Mouse (Mus musculus): ENCODE data around the gene Ogdh.
A peak's percentile ranks its signal among the peaks of the same experiment; 100 is the strongest.

The Ogdh gene

DNA sequence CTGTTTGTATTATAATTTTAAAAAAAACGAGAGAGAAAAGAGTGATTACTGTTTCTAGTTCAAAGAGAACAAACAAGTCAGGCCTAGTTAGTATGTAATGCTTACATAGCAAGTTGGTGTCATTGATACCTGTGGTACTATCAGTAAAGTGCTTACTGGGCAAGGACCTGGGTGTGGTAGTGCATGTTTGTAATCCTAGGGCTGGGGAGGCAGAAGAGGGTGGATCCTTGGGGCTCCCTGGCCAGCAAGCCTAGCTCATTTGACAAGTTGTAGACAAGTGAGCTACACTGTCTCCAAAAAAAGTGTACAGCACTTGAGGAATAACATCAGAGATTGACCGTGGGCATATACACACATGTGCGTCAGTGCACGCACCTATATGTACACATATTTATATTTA is 3.2 kb downstream of the Ogdh start:
- DNase-seq (ENCODE audit: low spot score in 2 of 2) = no peak

- no peak for DNase-seq (ENCODE audit: low spot score in 2 of 2)
Observed at GRCm38 (mm10) chr11:6296077-6296476, 4.6 kb downstream of the Ogdh start.

DNA sequence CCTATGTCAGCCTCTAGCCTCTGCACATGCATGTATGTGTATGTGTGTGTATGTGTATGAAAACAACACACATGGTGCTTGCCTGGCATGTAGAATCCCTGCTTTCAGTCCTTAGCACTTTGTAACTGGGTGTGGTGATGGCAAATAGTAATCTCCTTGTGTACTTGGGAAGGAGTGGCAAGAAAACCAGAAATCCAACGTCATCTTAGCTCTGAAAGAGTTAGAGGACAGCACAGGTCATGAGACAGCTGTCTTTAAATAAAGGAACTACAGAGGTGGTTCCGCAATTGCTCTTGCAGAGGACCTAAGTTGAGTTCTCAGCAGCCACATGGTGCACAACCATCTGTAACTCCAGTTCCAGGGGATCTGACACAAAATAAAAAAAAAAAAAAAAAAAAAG is 8.0 kb downstream of the Ogdh start:
- no peak for DNase-seq (ENCODE audit: low spot score in 2 of 2)

GRCm38 (mm10) chr11:6302793-6303192 is 11.4 kb downstream of the Ogdh start:
- DNase-seq (ENCODE audit: low spot score in 2 of 2) = no peak

- no peak for DNase-seq (ENCODE audit: low spot score in 2 of 2)
Observed at GRCm38 (mm10) chr11:6305943-6306430, 14.6 kb downstream of the Ogdh start.

DNA sequence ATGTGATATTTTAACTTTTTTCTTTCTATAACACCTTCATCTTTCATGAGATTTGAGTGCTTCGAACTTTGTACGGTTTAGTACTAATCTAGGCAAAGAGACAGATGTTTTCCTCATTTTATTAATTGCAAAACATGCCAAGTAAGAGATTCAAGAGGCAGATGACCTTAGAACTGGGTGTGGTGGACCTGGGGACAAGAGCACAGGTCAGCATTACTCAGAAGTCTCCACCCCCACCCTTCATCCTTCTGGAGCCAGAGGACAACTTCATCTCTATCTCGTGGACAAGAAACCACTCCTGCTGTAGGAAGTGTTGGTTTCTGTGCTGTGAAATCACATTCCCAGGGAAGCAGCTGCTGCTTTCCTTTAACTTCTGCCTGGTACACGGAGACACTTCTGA is 16.7 kb downstream of the Ogdh start:
- no peak for DNase-seq (ENCODE audit: low spot score in 2 of 2)

GRCm38 (mm10) chr11:6313874-6314406 is 22.5 kb downstream of the Ogdh start:
- no peak for DNase-seq (ENCODE audit: low spot score in 2 of 2)

DNA sequence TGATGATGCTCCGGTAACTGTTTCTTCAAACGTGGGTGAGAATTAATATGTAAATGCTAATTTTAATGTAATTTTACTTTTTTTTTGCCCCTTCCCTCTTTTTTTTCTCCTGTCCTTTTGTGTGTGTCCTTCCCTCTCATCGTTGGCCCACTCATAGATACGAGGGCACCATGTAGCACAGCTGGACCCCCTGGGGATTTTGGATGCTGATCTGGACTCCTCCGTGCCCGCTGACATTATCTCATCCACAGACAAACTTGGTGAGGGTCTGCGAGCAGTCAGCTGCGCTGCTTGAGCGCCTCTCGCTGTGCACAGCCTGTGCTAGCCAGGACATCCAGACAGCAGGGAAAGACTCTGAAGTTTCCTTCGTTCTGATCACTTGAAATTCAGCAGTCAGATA is 25.4 kb downstream of the Ogdh start:
- no peak for DNase-seq (ENCODE audit: low spot score in 2 of 2)

GRCm38 (mm10) chr11:6318559-6318958 is 27.1 kb downstream of the Ogdh start:
- DNase-seq (ENCODE audit: low spot score in 2 of 2) = no peak

DNA sequence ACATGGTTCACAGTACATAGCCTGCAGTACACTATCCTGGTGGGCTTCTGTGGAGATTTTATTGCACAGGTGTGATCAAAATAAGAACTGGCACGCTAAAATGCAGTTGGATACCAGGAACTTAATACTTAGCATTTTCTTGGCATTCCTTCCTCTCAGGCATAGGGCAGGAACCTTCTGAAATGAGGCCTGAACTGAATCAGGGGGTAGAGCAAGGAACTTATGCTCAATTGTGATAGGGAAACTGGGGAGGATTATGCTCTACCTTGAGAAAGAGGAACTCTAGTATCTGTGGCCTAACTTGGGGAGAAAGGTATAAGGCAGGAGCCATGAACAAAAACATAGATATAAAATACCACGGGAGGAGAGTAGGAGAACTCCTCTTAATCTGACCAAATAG is 27.9 kb downstream of the Ogdh start:
- no peak for DNase-seq (ENCODE audit: low spot score in 2 of 2)

- no peak for DNase-seq (ENCODE audit: low spot score in 2 of 2)
Observed at GRCm38 (mm10) chr11:6322086-6322485, 30.7 kb downstream of the Ogdh start.

DNA sequence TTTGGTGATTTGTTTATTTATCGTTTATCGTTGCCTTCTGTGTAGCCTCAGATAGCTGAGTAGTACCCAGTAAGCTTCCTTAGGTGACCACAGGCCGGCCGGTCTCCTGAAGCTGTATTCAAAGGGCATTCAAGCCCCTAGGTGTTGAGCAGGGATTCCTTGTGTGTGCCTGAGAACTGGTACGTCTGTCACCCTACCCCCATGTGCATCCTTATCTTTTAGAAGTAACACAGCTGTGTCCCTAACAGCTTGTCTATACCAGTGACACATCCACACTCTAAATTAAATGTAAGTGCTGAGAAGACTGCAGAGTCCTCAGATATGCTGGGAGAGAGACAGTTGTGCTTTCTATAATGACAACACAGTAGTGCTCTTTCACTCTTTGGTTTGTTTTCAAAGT is 31.9 kb downstream of the Ogdh start:
- DNase-seq (ENCODE audit: low spot score in 2 of 2) = no peak

DNA sequence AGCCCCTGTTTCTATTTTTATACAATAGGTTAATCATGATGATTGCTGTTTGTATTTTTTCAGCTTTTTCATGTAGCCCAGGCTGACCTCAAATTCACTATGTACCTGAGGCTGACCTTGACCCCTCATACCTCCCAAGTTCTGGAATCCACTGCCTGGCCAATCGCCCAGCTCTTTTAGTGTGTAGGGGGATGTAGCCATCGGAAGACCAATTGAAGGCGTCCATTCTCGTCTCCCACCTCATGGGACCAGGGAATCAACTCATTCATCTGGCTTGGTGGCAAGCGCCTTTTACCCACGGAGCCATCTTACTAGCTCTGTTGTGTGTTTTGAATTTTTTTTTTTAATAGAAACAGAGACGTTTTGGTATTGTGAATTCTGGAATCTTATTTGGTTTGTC is 39.8 kb downstream of the Ogdh start:
- no peak for DNase-seq (ENCODE audit: low spot score in 2 of 2)

DNA sequence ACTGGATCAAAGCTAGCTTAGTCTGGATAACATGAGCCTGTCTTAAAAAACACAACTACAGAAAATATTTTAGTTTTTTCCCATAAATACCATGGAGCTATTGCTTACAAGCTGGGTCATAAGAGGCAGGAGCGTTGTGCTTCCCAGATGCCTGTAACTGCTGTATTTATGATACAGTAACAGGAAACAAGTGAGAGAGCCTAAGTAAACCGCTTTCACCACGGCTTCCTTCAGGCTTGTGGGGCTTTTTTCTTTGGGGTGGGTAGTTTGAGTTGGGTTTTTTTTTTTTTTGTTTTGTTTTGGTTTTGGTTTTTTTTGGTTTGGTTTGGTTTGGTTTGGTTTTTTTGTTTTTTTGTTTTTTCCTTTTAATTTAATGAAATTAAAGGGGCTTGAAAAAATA is 41.2 kb downstream of the Ogdh start:
- DNase-seq (ENCODE audit: low spot score in 2 of 2) = no peak

DNA sequence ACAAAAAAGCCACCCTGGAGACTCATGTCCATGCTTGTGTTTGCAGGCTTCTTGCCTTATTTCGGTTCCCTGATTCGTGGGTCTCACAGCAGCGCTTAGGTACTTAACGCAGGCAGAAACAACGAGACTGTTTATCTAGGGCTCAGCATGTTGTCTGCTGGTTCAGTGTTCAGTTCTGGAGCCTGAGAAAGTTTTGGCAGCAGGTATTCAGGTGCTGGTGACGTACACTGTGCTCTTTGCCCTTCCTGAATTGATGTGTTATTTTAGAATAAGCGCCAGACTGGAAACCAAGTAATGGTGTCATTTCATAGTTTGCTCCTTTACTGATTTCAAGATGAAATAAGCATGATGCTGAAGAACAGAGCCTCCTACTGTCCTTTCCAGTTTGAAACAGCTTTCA is 42.0 kb downstream of the Ogdh start:
- DNase-seq (ENCODE audit: low spot score in 2 of 2) = no peak

GRCm38 (mm10) chr11:6335321-6335720 is 43.9 kb downstream of the Ogdh start:
- DNase-seq (ENCODE audit: low spot score in 2 of 2) = no peak

DNA sequence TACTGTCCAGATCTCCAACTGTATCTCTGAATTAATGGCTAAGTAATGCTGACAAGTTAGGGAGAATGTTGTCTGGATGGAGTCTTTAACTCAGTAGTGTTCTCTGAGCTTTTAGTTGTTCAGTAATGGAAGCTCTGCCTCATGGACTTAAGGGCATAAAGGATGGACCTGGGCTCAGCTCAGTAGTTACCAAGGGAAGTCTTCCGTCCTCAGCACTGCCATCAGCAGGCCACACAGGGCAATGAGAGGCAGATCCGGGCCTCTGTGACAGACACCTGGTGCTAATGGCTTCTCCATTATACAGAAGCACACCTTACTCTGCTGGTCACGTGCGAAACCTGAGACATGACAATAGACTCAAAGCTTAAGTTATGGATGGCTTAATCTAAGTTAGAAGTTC is 45.3 kb downstream of the Ogdh start:
- DNase-seq (ENCODE audit: low spot score in 2 of 2) = no peak

- no peak for DNase-seq (ENCODE audit: low spot score in 2 of 2)
Observed at GRCm38 (mm10) chr11:6345956-6346355, 54.5 kb downstream of the Ogdh start.

- peak; percentile 26 to 60 for DNase-seq (ENCODE audit: low spot score in 2 of 2)
Observed at GRCm38 (mm10) chr11:6346966-6347365, 55.5 kb downstream of the Ogdh start.

DNA sequence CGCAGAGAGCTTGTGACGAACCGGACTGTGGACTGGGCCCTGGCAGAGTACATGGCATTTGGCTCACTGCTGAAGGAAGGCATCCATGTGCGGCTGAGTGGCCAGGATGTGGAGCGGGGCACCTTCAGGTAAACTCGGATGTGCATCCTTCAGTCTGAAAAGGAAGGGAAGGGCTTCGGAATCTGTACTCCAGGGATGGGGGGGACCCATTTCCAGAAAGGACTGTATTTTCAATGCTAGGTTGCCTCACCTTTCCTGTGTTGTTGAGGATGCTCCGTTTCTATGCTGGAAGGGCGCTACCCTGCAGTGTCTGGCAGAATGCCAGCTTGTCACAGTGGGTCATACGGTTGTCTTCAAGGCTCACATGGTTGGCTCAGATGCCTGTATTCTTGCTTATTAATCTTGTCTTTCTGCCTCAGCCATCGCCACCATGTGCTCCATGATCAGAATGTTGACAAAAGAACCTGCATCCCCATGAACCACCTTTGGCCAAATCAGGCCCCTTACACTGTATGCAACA is 57.3 kb downstream of the Ogdh start:
- DNase-seq (ENCODE audit: low spot score in 2 of 2) = no peak

- no peak for DNase-seq (ENCODE audit: low spot score in 2 of 2)
Observed at GRCm38 (mm10) chr11:6349586-6349985, 58.2 kb downstream of the Ogdh start.

DNA sequence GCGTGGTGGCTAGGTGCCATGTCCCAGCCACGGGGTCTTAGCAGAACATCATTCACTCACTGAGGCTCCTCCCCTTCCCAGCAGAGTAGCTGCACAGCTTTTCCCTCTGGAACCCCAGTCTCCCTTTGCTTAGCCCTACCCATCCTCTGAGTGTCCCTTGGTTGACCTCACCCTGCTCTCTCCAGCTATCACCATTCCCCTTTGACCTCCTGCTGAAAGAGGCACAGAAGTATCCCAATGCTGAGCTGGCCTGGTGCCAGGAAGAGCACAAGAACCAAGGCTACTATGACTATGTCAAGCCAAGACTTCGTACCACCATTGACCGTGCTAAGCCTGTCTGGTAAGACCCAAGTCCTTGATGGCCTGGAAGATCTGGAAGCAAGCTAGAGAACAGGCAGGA is 63.7 kb downstream of the Ogdh start:
- DNase-seq (ENCODE audit: low spot score in 2 of 2) = no peak

DNA sequence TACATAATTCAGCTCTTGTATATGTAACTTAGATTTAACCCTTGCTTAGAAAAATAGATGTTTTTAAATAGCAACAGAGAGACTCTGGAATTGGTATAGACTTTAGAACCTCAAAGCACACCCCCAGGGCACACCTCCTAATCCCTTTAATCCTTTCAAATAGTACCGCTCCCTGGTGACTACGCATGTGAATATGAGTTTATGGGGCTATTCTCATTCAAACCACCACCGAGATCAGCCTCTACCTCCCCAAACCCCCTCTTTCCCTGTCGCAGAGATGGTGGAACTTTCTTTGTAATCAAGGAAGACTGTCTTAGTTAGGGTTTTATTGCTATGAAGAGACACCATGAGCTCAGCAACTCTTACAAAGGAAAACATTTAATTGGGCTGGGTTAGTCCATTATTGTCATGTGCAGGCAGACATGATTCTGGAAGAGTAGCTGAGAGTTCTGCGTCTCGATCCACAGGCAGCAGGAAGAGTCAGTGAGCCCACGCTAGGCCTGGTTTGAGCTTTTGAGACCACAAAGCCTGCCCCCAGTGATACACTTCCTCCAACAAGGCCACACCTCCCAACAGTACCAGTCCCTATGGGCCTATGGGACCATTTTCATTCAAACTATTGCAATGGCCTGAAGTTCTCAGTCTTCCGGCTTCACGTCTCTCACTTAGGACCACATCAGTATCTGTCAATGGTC is 73.3 kb downstream of the Ogdh start:
- no peak for DNase-seq (ENCODE audit: low spot score in 2 of 2)

GRCm38 (mm10) chr11:6365885-6366284 is 74.5 kb downstream of the Ogdh start:
- DNase-seq (ENCODE audit: low spot score in 2 of 2) = peak; percentile 28 to 55
